Mouse (Mus musculus): ENCODE data around the gene Gm29666. TPM values are rescaled to one million over a fixed set of nuclear protein-coding genes. Genes with fewer than 3 reads are reported as not detected.

Gm29666 gene
- total and polyA plus RNA-seq, 3 experiments = 0.36 to 0.42 TPM; not detected in 1

DNA sequence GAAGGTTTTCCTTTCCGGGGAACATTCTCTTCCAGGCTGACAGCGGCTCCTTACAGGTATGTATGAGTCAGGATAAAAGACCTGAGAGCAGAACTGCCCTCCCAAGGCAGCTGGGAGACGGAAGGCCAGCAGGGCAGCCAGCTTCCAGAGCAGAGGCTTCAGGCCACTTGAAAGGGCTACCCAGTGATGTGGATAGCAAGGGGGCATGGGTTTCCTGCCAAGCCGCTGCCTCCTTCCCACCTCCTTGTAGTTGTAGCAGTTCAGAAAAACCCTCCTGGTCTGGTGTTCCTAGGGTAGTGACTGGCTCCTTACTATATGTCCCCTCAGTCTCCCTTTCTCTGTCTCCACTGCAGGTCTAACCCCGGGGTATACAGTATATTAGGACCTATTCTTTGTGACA, 24.5 kb upstream of the Gm29666 start:
- Histone ChIP-seq H3K79me2 (ENCODE audit: control insufficient read depth, insufficient read depth, low read length, poor library complexity) (no peaks in the 10 kb centered on the region), H3K4me1 (ENCODE audit: control insufficient read depth in 1 of 2, insufficient read depth in 2 of 2, low read length in 2 of 2) (no peaks in the 10 kb centered on the region), H3K9ac (ENCODE audit: control insufficient read depth, low read depth, low read length, poor library complexity, severe bottlenecking) (no peak overlapping the region), H3K27ac (ENCODE audit: control insufficient read depth, low read depth, low read length) (no peak overlapping the region), H3K4me3 (ENCODE audit: control insufficient read depth in 1 of 2, insufficient read depth in 1 of 2, low read depth in 2 of 2, low read length in 2 of 2) (no peak overlapping the region), H3K36me3 (ENCODE audit: control insufficient read depth in 1 of 2, insufficient read depth in 2 of 2, low read length in 2 of 2) (peaks cover 0 to 5% of the 10 kb centered on the region in 2 experiments; a peak in 2 of 4 replicates), H3K27me3 (ENCODE audit: control insufficient read depth in 1 of 2, insufficient read depth in 2 of 2, low read length in 2 of 2) (no peaks in the 10 kb centered on the region), H3K9me3 (replicated peaks; ENCODE audit: insufficient read depth, low read length) (no peaks in the 10 kb centered on the region)
- no peak for TF ChIP-seq ETS1 (IDR thresholded peaks at IDR 0.05; ENCODE audit: low read depth, low read length)
- no peak for TF ChIP-seq HCFC1 (IDR thresholded peaks at IDR 0.05; ENCODE audit: low read depth, low read length)
- TF ChIP-seq RCOR1 (IDR thresholded peaks at IDR 0.05; ENCODE audit: low read depth, low read length) = no peak
- TF ChIP-seq TCF12 (IDR thresholded peaks at IDR 0.05; ENCODE audit: low read depth, low read length) = no peak
- no peak for TF ChIP-seq GATA1 (IDR thresholded peaks at IDR 0.05; ENCODE audit: low read depth, low read length)
- no peak for TF ChIP-seq TAL1 (IDR thresholded peaks at IDR 0.05; ENCODE audit: low read length)
- TF ChIP-seq KAT2A (conservative IDR thresholded peaks at IDR 0.05; ENCODE audit: low read depth, low read length) = no peak
- TF ChIP-seq NRF1 (IDR thresholded peaks at IDR 0.05; ENCODE audit: insufficient read depth, low read depth, low read length, poor library complexity, severe bottlenecking) = no peak
- no peak for TF ChIP-seq ZMIZ1 (IDR thresholded peaks at IDR 0.05; ENCODE audit: low read depth, low read length)
- TF ChIP-seq USF1 (IDR thresholded peaks at IDR 0.05; ENCODE audit: low read depth, low read length) = no peak
- TF ChIP-seq MAZ (IDR thresholded peaks at IDR 0.05; ENCODE audit: low read depth, low read length) = no peak
- no peak for TF ChIP-seq ZNF384 (IDR thresholded peaks at IDR 0.05; ENCODE audit: low read depth, low read length)
- TF ChIP-seq POLR2A (IDR thresholded peaks at IDR 0.05; ENCODE audit: control insufficient read depth in 1 of 2, insufficient read depth in 1 of 2, low read depth in 1 of 2, low read length in 2 of 2, poor library complexity in 1 of 2) = no peak
- DNase-seq (ENCODE audit: low read depth, low spot score) = no peak

DNA sequence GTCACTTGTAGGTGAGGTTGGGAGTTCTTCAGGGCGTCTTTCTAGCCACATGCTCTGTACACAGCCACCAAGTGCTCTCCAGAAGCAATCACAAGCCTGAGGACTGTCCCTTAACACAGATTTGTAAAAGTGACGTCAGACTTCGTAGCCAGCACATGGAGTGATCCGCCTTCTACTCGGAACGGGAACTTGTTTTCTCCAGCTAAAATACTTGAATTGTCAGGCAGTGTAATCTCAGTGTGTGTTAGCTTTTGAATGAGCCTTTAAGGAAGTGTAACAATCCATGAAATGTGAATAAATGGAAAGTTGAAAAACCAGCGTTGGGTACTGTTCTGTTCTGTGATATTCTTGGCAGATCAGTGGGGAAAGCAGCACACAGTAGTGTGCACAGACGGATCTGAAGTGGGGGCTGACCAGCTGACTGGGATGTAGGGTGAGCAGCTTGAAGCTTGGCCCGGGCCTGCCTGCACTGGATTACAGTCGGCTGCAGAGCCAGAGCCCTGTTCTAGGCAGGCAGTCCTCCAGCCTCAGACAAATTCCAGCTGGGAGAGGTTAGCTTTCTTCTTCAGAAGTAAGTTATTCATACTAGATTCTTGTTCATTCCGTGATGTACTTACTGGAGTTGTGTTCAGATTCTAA, 22.9 kb upstream of the Gm29666 start:
- peaks cover 0 to 10% of the 10 kb centered on the region in 2 experiments; a peak in 2 of 4 replicates for H3K36me3 ChIP-seq (ENCODE audit: control insufficient read depth in 1 of 2, insufficient read depth in 2 of 2, low read length in 2 of 2)
- H3K9ac ChIP-seq (ENCODE audit: control insufficient read depth, low read depth, low read length, poor library complexity, severe bottlenecking) = no peak overlapping the region
- H3K27ac ChIP-seq (ENCODE audit: control insufficient read depth, low read depth, low read length) = no peak overlapping the region
- no peaks in the 10 kb centered on the region for H3K4me1 ChIP-seq (ENCODE audit: control insufficient read depth in 1 of 2, insufficient read depth in 2 of 2, low read length in 2 of 2)
- H3K79me2 ChIP-seq (ENCODE audit: control insufficient read depth, insufficient read depth, low read length, poor library complexity) = no peaks in the 10 kb centered on the region
- H3K27me3 ChIP-seq (ENCODE audit: control insufficient read depth in 1 of 2, insufficient read depth in 2 of 2, low read length in 2 of 2) = no peaks in the 10 kb centered on the region
- no peak for DNase-seq (ENCODE audit: low read depth, low spot score)
- no peak overlapping the region for H3K4me3 ChIP-seq (ENCODE audit: control insufficient read depth in 1 of 2, insufficient read depth in 1 of 2, low read depth in 2 of 2, low read length in 2 of 2)
- TF ChIP-seq TBP (IDR thresholded peaks at IDR 0.05; ENCODE audit: low read depth, low read length) (no peak), UBTF (IDR thresholded peaks at IDR 0.05; ENCODE audit: borderline replicate concordance, insufficient read depth, low read depth, low read length) (no peak), NELFE (IDR thresholded peaks at IDR 0.05; ENCODE audit: low read depth, low read length) (no peak), NRF1 (IDR thresholded peaks at IDR 0.05; ENCODE audit: insufficient read depth, low read depth, low read length, poor library complexity, severe bottlenecking) (no peak), EP300 (IDR thresholded peaks at IDR 0.05; ENCODE audit: low read depth in 1 of 2, low read length in 2 of 2) (no peak), CHD1 (IDR thresholded peaks at IDR 0.05; ENCODE audit: low read depth, low read length) (no peak), ELF1 (IDR thresholded peaks at IDR 0.05; ENCODE audit: low read depth, low read length) (no peak), ZNF384 (IDR thresholded peaks at IDR 0.05; ENCODE audit: low read depth, low read length) (no peak), MAX (IDR thresholded peaks at IDR 0.05; ENCODE audit: low read length) (no peak), ZKSCAN1 (IDR thresholded peaks at IDR 0.05; ENCODE audit: low read depth, low read length) (no peak), ZMIZ1 (IDR thresholded peaks at IDR 0.05; ENCODE audit: low read depth, low read length) (no peak), CTCF (IDR thresholded peaks at IDR 0.05 in 2 of 3, conservative IDR thresholded peaks at IDR 0.05 in 1 of 3; ENCODE audit: control insufficient read depth in 1 of 3, insufficient read depth in 1 of 3, low read depth in 2 of 3, low read length in 3 of 3, poor library complexity in 1 of 3, severe bottlenecking in 1 of 3) (no peak)
- no peaks in the 10 kb centered on the region for H3K9me3 ChIP-seq (replicated peaks; ENCODE audit: insufficient read depth, low read length)
